Mouse (Mus musculus) embryonic facial prominence, embryonic 12.5 days (tissue): ENCODE results near the gene Adora1. TPM values are rescaled to one million over a fixed set of nuclear protein-coding genes. Genes with fewer than 3 reads are reported as not detected.

Experiments
- ATAC-seq: fragments of 200-750 bp; cut with Nextera tagmentation; 2 replicates; pipeline ENCODE4 v1.8.0; 2017; ENCODE audit not compliant: insufficient number of reproducible peaks, insufficient read depth, low FRiP score, low TSS enrichment
- H3K27ac ChIP-seq: fragments of 300-500 bp; sonication (generic); 2 replicates; pipeline ENCODE4 v1.5.1; 2016; ENCODE audit warnings: mild to moderate bottlenecking
- H3K27me3 ChIP-seq: fragments of 300-500 bp; sonication (generic); 2 replicates; pipeline ENCODE4 v1.6.1; 2016; ENCODE audit warnings: mild to moderate bottlenecking, moderate library complexity
- H3K36me3 ChIP-seq: fragments of 300-500 bp; sonication (generic); 2 replicates; pipeline ENCODE4 v1.6.1; 2016; ENCODE audit warnings: mild to moderate bottlenecking
- H3K4me1 ChIP-seq: fragments of 300-500 bp; sonication (generic); 2 replicates; pipeline ENCODE4 v1.6.1; 2016
- H3K4me2 ChIP-seq: fragments of 300-500 bp; sonication (generic); replicated peaks from 2 replicates; pipeline ENCODE4 v1.6.1; 2016; ENCODE audit warnings: mild to moderate bottlenecking, moderate library complexity
- H3K4me3 ChIP-seq: fragments of 300-500 bp; sonication (generic); 2 replicates; pipeline ENCODE4 v1.5.1; 2016; ENCODE audit warnings: mild to moderate bottlenecking
- H3K9ac ChIP-seq: fragments of 300-500 bp; sonication (generic); 2 replicates; pipeline ENCODE4 v1.6.1; 2016; ENCODE audit warnings: mild to moderate bottlenecking, moderate library complexity
- H3K9me3 ChIP-seq: fragments of 300-500 bp; sonication (generic); 2 replicates; pipeline ENCODE4 v1.6.1; 2016; ENCODE audit warnings: mild to moderate bottlenecking, moderate library complexity
- WGBS: fragments of 180-500 bp; shearing (Covaris S2); methylation state at CpG from one replicate; pipeline ENCODE4 v1.1.7; 2016; 5-methylcytosine and 5-hydroxymethylcytosine counted together
- polyA plus RNA-seq: library from polyadenylated mRNA; unstranded; fragments of >200 nt; fragmentation: Nextera tagmentation; extraction: Ambion mirVana; gene quantifications from 2 replicates; pipeline ENCODE4 v1.2.1, GENCODE M21; 2016

Adora1 gene
- polyA plus RNA-seq, 1 experiment from 2014 or later = 2.1 TPM

DNA sequence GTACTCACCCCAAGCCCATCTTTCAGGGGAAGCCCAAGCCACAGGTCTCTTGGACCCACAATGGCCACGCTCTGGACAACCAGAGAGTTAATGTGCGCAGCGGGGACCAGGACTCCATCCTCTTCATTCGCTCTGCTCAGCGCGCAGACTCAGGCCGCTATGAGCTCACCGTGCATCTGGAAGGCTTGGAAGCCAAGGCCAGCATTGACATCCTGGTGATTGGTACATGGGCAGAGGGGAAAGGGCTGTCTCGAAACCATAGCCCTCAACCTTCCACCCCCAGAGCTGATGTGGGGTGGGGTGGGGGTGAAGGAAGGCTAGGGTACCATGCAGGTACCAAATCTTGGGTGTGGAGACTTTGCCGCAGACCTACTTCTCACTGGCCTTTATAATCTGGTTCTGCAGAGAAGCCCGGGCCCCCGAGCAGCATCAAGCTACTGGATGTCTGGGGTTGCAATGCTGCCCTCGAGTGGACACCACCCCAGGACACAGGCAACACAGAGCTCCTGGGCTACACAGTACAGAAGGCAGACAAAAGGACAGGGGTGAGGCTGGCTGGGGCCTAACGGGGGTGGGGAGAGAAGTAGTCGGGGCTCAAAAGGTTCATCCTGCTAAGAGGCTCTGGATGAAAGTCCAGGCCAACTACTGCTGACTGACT lies 37.8 kb downstream of the Adora1 start:
- no peak overlapping the region for H3K4me2 ChIP-seq
- H3K9me3 ChIP-seq = no peaks in the 10 kb centered on the region
- no peaks in the 10 kb centered on the region for H3K36me3 ChIP-seq
- 82% methylated on average over 15 of the region's 15 CpGs for WGBS
- H3K4me3 ChIP-seq = no peak overlapping the region
- no peaks in the 10 kb centered on the region for H3K27me3 ChIP-seq
- ATAC-seq = no peak
- H3K9ac ChIP-seq = no peak overlapping the region
- H3K27ac ChIP-seq = no peak overlapping the region
- peaks cover 33% of the 10 kb centered on the region for H3K4me1 ChIP-seq

DNA sequence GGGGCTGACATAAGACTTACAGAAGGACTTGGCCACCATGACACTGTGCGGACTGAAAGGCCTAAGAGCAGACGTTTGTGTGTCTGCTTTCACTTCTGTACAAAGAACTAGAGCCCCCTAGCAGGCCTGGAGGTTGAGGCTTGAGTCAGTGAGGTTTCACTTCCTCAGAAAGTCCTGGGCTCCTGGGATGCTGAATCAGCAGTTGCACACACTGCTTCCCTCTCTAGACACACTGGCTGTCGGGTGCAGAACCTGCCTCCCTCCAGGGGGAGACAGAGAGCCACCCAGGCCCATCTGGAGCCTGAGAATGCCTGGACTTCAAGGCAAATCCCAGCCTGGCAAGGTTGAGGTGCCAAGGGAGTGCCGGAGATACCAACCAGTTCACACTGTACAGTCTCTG lies 38.8 kb downstream of the Adora1 start:
- ATAC-seq = no peak
- no peaks in the 10 kb centered on the region for H3K36me3 ChIP-seq
- H3K9ac ChIP-seq = no peak overlapping the region
- no peak overlapping the region for H3K27ac ChIP-seq
- no peak overlapping the region for H3K4me3 ChIP-seq
- H3K4me1 ChIP-seq = peaks cover 33% of the 10 kb centered on the region
- WGBS = 72% methylated on average over 4 of the region's 4 CpGs
- H3K4me2 ChIP-seq = no peak overlapping the region
- H3K9me3 ChIP-seq = no peaks in the 10 kb centered on the region
- H3K27me3 ChIP-seq = no peaks in the 10 kb centered on the region

DNA sequence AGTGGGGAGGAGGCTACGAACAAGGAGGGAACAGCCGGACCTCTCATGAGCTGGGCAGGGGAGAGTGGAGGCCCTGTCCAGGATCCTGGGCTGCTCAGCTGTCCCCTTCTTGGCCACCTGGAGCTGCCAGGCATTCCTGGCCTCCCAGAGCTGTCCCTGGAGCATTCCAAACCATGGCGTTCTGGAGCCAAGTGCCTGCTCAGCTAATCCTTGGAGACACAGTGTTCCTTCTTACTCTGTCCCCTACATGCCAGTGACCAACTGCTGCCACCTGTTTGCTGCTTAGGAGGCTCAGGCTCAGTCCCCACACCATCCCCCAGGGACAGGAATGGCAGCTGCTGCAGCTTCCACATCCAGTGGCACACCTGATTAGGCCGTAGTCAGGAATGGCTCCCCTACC lies 39.3 kb downstream of the Adora1 start:
- Histone ChIP-seq H3K4me1 (peaks cover 33% of the 10 kb centered on the region), H3K4me3 (no peak overlapping the region), H3K9me3 (no peaks in the 10 kb centered on the region), H3K27ac (0 out of 2 replicates have a peak overlapping the region, but pooled peaks have one; percentile 30), H3K4me2 (no peak overlapping the region), H3K27me3 (no peaks in the 10 kb centered on the region), H3K36me3 (no peaks in the 10 kb centered on the region), H3K9ac (no peak overlapping the region)
- WGBS = 45% methylated on average over 4 of the region's 4 CpGs
- ATAC-seq = peak; percentile 72

DNA sequence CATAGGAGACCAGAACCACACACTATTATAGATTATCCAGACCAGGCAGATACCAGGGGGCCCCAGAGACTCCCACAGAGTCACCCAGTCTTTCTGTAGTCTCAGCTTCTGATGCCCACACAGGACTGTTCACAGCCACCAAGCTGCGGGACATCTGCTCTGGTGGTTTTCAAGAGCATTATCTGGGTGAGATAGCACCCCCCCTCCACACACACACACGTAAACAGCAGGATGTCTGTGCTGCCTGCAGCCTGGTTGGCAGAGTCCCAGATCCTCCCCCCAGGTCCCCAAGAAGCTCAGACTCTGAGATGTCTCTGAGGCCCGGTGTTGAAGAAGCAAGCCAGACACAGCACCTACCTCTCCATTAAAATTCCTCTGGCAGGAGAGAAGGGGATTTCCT lies 39.7 kb downstream of the Adora1 start:
- 44% methylated on average over 3 of the region's 3 CpGs for WGBS
- Histone ChIP-seq H3K4me2 (no peak overlapping the region), H3K4me1 (peaks cover 33% of the 10 kb centered on the region), H3K4me3 (no peak overlapping the region), H3K9me3 (no peaks in the 10 kb centered on the region), H3K27ac (0 out of 2 replicates have a peak overlapping the region, but pooled peaks have one; percentile 30), H3K36me3 (no peaks in the 10 kb centered on the region), H3K27me3 (no peaks in the 10 kb centered on the region), H3K9ac (no peak overlapping the region)
- no peak for ATAC-seq

DNA sequence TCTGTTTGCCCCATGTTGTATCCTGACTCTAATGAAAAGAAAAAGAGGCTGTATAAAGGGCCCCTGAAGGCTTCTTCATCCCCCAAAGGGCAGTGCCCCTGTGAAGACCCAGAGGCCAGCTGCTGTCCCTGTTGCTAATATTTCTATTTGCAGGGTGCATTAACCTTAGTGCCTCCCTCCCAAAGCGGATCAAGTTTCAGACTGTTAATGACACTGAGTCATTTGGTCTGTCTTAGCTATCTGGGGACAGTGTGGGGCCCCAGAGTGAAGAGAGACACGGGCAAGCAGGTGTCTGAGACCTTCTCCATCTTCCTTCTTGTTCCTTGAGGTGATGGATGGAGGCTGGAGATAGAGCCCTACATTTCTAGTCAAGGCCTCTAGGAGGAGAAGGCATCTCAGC lies 40.1 kb downstream of the Adora1 start:
- H3K27ac ChIP-seq = no peak overlapping the region
- H3K36me3 ChIP-seq = no peaks in the 10 kb centered on the region
- H3K27me3 ChIP-seq = no peaks in the 10 kb centered on the region
- H3K9ac ChIP-seq = no peak overlapping the region
- WGBS = 33% methylated on average over 2 of the region's 2 CpGs
- H3K4me2 ChIP-seq = no peak overlapping the region
- ATAC-seq = no peak
- H3K4me1 ChIP-seq = peaks cover 33% of the 10 kb centered on the region
- H3K9me3 ChIP-seq = no peaks in the 10 kb centered on the region
- no peak overlapping the region for H3K4me3 ChIP-seq

DNA sequence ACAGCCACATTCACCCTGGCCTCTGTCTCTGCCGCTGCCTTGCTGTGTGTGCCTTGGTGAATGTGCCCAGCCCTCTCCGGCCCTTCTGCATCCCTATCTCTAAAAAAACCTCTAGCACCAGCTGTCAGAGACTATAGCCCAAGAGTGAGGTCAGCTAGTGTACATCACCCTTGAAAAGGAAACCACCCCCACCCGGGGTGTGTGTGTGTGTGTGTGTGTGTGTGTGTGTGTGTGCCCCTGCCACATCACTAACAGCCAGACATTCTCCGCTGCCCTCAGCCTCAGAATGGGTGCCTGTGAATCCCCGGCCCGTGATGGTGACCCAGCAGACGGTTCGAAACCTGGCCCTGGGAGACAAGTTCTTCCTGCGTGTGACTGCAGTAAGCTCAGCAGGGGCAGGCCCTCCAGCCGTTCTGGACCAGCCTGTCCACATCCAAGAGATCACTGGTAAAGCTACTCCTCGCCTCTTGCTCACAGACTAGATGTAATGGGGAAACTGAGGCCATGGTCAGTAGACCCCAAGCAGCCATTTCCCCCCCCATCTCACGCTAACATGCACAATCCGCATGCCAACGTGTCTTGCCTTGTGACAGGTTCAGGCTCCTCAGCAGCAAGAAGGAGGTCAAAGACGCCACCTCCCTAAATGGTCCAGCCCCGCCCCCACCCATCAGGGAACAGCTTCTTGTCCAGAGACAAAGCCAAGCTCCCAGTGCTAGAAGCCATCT lies 40.8 kb downstream of the Adora1 start:
- no peak overlapping the region for H3K9ac ChIP-seq
- WGBS = 66% methylated on average over 16 of the region's 16 CpGs
- no peak overlapping the region for H3K27ac ChIP-seq

DNA sequence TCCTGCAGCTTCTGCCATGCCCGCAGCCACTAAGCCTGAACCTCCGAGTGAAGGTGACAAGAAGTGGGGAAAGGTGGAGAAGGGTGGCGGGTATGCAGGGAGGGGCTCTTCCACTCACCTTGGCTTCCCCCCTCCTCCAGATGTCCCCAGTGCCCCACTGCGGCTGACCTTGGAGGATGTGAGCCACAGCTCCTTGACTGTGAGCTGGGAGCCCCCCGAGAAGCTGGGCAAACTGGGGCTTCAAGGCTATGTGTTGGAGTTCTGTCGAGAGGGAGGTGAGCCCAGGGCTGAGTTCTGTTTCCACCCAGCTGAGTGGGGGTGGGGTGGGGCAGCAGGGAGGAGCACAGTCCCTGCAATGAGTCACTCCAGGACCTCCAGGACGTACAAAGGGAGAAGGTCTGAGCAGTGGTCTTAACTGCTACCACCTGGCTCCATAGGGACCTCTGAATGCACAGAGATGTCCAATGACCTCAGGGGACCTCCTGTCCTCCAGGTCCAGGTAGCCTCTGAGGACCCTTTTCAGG lies 41.5 kb downstream of the Adora1 start:
- Histone ChIP-seq H3K4me1 (peaks cover 36% of the 10 kb centered on the region), H3K9me3 (no peaks in the 10 kb centered on the region), H3K36me3 (no peaks in the 10 kb centered on the region), H3K9ac (peak overlapping the region; percentile 16; the same call in 1 of the 2 replicates), H3K4me3 (no peak overlapping the region), H3K27me3 (0 out of 2 replicates have a peak, but pooled peaks cover 2% of the 10 kb centered on the region), H3K27ac (no peak overlapping the region), H3K4me2 (no peak overlapping the region)
- ATAC-seq = no peak
- 30% methylated on average over 7 of the region's 7 CpGs for WGBS

More for the DNA sequence above, 40.8 kb downstream of the Adora1 start:
- Histone ChIP-seq H3K4me3 (no peak overlapping the region), H3K36me3 (no peaks in the 10 kb centered on the region), H3K4me1 (peaks cover 33% of the 10 kb centered on the region), H3K27me3 (no peaks in the 10 kb centered on the region), H3K4me2 (no peak overlapping the region), H3K9me3 (no peaks in the 10 kb centered on the region)
- ATAC-seq = no peak

DNA sequence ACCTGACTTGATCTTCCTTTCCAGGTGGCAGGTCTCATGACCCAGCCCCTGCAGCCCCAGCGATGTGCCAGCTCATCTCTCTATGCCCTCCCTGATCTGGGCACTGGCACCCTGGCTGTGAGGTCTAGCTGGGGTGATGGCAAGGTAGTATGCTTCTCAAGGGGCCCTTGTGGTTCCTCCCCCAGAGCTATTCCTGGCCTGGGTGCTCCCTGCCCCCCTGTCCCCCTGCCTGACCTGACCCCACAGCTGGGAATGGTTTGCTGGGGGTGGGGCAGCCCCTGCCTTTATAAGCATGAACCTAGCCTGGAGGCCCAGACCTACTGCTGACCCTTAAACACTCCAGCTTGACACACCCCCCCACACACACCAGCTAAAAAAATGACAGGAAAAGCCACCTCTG lies 42.1 kb downstream of the Adora1 start, which contains the start of gene Mybph:
Mybph (plus strand) TSS at position 323 of the 400 bp plus-strand sequence.
- H3K27ac ChIP-seq = no peak within 1 kb of the TSS
- WGBS = 43% methylated on average over 1 of the region's 1 CpGs
- H3K36me3 ChIP-seq = no peaks in the 10 kb centered on the region
- peaks cover 36% of the 10 kb centered on the region for H3K4me1 ChIP-seq
- no peak within 1 kb of the TSS for H3K4me2 ChIP-seq
- no peaks in the 10 kb centered on the region for H3K9me3 ChIP-seq
- ATAC-seq = no peak
- H3K27me3 ChIP-seq = 0 out of 2 replicates have a peak, but pooled peaks cover 6% of the 10 kb centered on the region
- H3K9ac ChIP-seq = peak within 1 kb of the TSS; percentile 16; the same call in 1 of the 2 replicates
- H3K4me3 ChIP-seq = no peak within 1 kb of the TSS

DNA sequence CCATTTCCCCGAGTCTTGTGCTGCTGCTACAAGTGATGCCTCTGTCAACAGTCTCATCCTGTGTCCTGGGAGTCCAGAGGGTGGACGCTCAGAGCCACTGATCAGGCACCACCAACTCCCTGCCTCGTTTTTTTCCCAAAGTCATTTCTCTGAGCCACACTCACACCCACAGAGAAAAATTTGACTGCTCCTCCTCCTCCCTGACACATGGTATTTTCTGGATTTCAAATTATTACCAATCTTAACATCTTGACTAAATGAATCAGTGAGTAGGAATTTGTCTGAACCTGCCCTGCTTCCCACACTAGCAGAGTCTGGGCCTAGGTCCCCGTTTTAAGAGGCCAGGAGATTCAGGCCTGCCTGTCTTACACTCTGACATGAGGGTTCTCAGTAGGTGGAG lies 43.2 kb downstream of the Adora1 start:
- Histone ChIP-seq H3K9ac (no peak overlapping the region), H3K4me1 (peaks cover 36% of the 10 kb centered on the region), H3K27ac (no peak overlapping the region), H3K27me3 (0 out of 2 replicates have a peak, but pooled peaks cover 6% of the 10 kb centered on the region), H3K4me2 (no peak overlapping the region), H3K36me3 (no peaks in the 10 kb centered on the region), H3K4me3 (no peak overlapping the region), H3K9me3 (no peaks in the 10 kb centered on the region)
- no peak for ATAC-seq
- WGBS = 36% methylated on average over 4 of the region's 4 CpGs

DNA sequence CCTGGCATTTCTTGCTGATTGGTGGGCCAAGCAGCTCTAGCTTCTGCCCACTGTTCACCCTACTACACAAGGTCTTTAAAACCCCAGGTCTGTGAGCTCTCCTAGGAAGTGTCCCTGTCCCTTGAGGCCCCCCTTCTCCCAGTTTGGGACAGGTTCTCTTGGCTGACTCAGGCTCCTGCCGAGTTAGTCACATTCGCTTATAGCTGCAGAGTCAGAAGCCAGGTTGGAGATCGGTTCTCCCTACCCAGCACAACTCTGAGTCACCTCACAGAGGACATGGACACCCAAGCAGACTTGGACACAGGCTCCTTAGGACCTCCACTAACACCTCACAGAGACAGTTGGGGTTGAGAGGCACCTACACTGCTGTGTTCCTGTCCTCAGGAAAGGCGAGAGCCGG lies 44.0 kb downstream of the Adora1 start:
- Histone ChIP-seq H3K9ac (no peak overlapping the region), H3K9me3 (no peaks in the 10 kb centered on the region), H3K36me3 (no peaks in the 10 kb centered on the region), H3K4me2 (no peak overlapping the region), H3K27ac (no peak overlapping the region), H3K27me3 (0 out of 2 replicates have a peak, but pooled peaks cover 6% of the 10 kb centered on the region), H3K4me1 (peaks cover 34% of the 10 kb centered on the region), H3K4me3 (no peak overlapping the region)
- ATAC-seq = no peak
- 77% methylated on average over 5 of the region's 5 CpGs for WGBS

DNA sequence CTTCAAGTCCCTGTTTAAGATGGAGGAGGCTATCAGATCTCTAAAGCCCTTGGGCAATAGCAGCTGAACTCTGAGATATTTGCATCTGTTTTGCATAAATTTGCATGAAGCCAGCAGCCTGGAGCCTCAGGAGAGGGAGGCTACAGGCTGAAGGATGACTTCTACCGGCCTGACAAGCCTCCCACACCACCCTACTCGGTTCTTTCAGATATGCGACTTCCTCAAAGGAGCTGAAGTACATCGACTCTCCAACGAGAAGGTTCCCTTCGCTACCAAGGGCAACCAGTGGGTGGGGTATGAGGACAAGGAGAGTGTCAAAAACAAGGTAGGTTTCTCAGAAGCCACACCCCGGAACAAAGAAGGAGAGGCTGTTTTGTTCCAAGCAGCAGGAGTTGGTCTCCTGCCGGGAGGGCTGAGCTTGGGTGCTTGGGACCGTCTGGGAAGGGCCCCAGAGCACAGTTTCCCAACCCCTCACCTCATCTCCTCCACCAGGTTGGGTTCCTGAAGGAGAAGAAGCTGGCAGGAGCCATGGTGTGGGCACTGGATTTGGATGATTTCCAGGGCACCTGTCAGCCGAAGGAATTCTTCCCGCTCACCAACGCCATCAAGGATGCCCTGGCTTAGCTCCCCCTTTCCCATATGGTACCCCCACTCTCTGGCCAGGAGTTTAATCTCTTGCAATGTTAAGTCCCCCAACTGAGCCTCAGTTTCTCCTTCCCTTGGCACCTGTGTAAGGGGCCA lies 46.1 kb downstream of the Adora1 start:
- no peak for ATAC-seq
- 31% methylated on average over 12 of the region's 12 CpGs for WGBS
- Histone ChIP-seq H3K27me3 (0 out of 2 replicates have a peak, but pooled peaks cover 6% of the 10 kb centered on the region), H3K4me1 (peaks cover 19% of the 10 kb centered on the region), H3K9me3 (no peaks in the 10 kb centered on the region), H3K36me3 (no peaks in the 10 kb centered on the region), H3K9ac (no peak overlapping the region), H3K27ac (no peak overlapping the region), H3K4me2 (no peak overlapping the region), H3K4me3 (no peak overlapping the region)
